Mouse (Mus musculus) bone marrow, adult 2 months (tissue): Measurements from ENCODE around the gene Npw.

ENCODE experiments used
- CTCF ChIP-seq: fragments of 200-500 bp; IDR thresholded peaks from 2 replicates; pipeline ENCODE4 v1.5.1; 2011; ENCODE audit warnings: low read length, control low read depth; ENCODE audit not compliant: control insufficient read depth, insufficient read depth
- POLR2A ChIP-seq: fragments of 200-500 bp; IDR thresholded peaks from 2 replicates; pipeline ENCODE4 v1.6.1; 2011; ENCODE audit warnings: low read depth, mild to moderate bottlenecking, control low read depth, low read length, borderline replicate concordance; ENCODE audit not compliant: control insufficient read depth

GRCm38 (mm10) chr17:24608370-24608769 lies 49.9 kb downstream of the Npw start:
- TF ChIP-seq CTCF, result no peak
- TF ChIP-seq POLR2A, result no peak
